Mouse (Mus musculus) liver, embryonic 16.5 days (tissue): Measurements from ENCODE around the gene Ficd. TPM values are rescaled to one million over a fixed set of nuclear protein-coding genes. Genes with fewer than 3 reads are reported as not detected.

Experiments used
- ATAC-seq: fragments of 200-750 bp; cut with Nextera tagmentation; 2 replicates; pipeline ENCODE4 v1.8.0; 2017; ENCODE audit warnings: low read depth, mild to moderate bottlenecking, moderate number of reproducible peaks, moderate library complexity
- H3K27ac ChIP-seq: fragments of 300-500 bp; sonication (generic); 2 replicates; pipeline ENCODE4 v1.5.1; 2014; ENCODE audit warnings: mild to moderate bottlenecking, low read length
- H3K27me3 ChIP-seq: fragments of 300-500 bp; sonication (generic); 2 replicates; pipeline ENCODE4 v1.6.1; 2014; ENCODE audit warnings: low read depth, low read length, mixed read lengths; ENCODE audit not compliant: control insufficient read depth, insufficient read depth
- H3K36me3 ChIP-seq: fragments of 300-500 bp; sonication (generic); 2 replicates; pipeline ENCODE4 v1.6.1; 2014; ENCODE audit warnings: mild to moderate bottlenecking; ENCODE audit not compliant: control insufficient read depth, insufficient read depth
- H3K4me1 ChIP-seq: fragments of 300-500 bp; sonication (generic); 2 replicates; pipeline ENCODE4 v1.6.1; 2014; ENCODE audit warnings: low read depth, low read length, mixed read lengths; ENCODE audit not compliant: control insufficient read depth
- H3K4me2 ChIP-seq: fragments of 300-500 bp; sonication (generic); 2 replicates; pipeline ENCODE4 v1.6.1; 2014; ENCODE audit warnings: low read depth, low read length, mixed read lengths
- H3K4me3 ChIP-seq: fragments of 300-500 bp; sonication (generic); 2 replicates; pipeline ENCODE4 v1.5.1; 2014; ENCODE audit warnings: low read depth, mild to moderate bottlenecking, low read length
- H3K9ac ChIP-seq: fragments of 300-500 bp; sonication (generic); 2 replicates; pipeline ENCODE4 v1.6.1; 2014; ENCODE audit warnings: low read depth, low read length
- H3K9me3 ChIP-seq: fragments of 300-500 bp; sonication (generic); replicated peaks from 2 replicates; pipeline ENCODE4 v1.6.1; 2016; ENCODE audit warnings: low read length; ENCODE audit not compliant: control insufficient read depth
- WGBS: fragments of 180-500 bp; shearing (Covaris S2); extraction: QIAGEN DNeasy Blood & Tissue Kit; methylation state at CpG from one replicate; pipeline ENCODE4 v1.1.7; 2014; ENCODE audit not compliant: insufficient replicate concordance; 5-methylcytosine and 5-hydroxymethylcytosine counted together
- polyA plus RNA-seq: library from polyadenylated mRNA; unstranded; fragments of >200 nt; fragmentation: Nextera tagmentation; extraction: Ambion mirVana; gene quantifications from 2 replicates; pipeline ENCODE4 v1.2.1, GENCODE M21; 2015

The Ficd gene
- polyA plus RNA-seq, 1 experiment from 2014 or later: 2.6 TPM

- ATAC-seq: no peak
- Histone ChIP-seq H3K36me3 (peaks cover 14% of the 10 kb centered on the region), H3K27ac (peak overlapping the region; percentile 93), H3K4me3 (peak overlapping the region; percentile 80), H3K9ac (peak overlapping the region; percentile 77), H3K4me1 (peaks cover 15% of the 10 kb centered on the region), H3K4me2 (peak overlapping the region; percentile 93), H3K27me3 (no peaks in the 10 kb centered on the region), H3K9me3 (no peaks in the 10 kb centered on the region)
- 4% methylated on average over 10 of the region's 10 CpGs for WGBS
These were observed 505 bp downstream of the Ficd start for GRCm38 (mm10) chr5:113736113-113736502.

GRCm38 (mm10) chr5:113736522-113737164 is 1.0 kb downstream of the Ficd start:
- peak overlapping the region; percentile 77 for H3K9ac ChIP-seq
- no peaks in the 10 kb centered on the region for H3K9me3 ChIP-seq
- peak overlapping the region; percentile 80 for H3K4me3 ChIP-seq
- peaks cover 15% of the 10 kb centered on the region for H3K4me1 ChIP-seq
- H3K36me3 ChIP-seq: peaks cover 18% of the 10 kb centered on the region
- peak overlapping the region; percentile 93 for H3K27ac ChIP-seq
- H3K27me3 ChIP-seq: no peaks in the 10 kb centered on the region
- H3K4me2 ChIP-seq: peak overlapping the region; percentile 93
- WGBS: 39% methylated on average over 15 of the region's 15 CpGs
- ATAC-seq: no peak

- H3K4me2 ChIP-seq: no peak overlapping the region
- H3K36me3 ChIP-seq: peaks cover 22% of the 10 kb centered on the region
- no peak overlapping the region for H3K4me3 ChIP-seq
- H3K9me3 ChIP-seq: no peaks in the 10 kb centered on the region
- H3K27ac ChIP-seq: no peak overlapping the region
- no peak overlapping the region for H3K9ac ChIP-seq
- no peaks in the 10 kb centered on the region for H3K27me3 ChIP-seq
- 84% methylated on average over 11 of the region's 11 CpGs for WGBS
- ATAC-seq: no peak
- peaks cover 15% of the 10 kb centered on the region for H3K4me1 ChIP-seq
These were observed 2.1 kb downstream of the Ficd start for GRCm38 (mm10) chr5:113737607-113738237.

GRCm38 (mm10) chr5:113747629-113748028 is 12.0 kb downstream of the Ficd start:
- peaks cover 87% of the 10 kb centered on the region for H3K36me3 ChIP-seq
- 80% methylated on average over 5 of the region's 5 CpGs for WGBS
- no peaks in the 10 kb centered on the region for H3K27me3 ChIP-seq
- no peak overlapping the region for H3K4me2 ChIP-seq
- H3K4me1 ChIP-seq: no peaks in the 10 kb centered on the region
- ATAC-seq: no peak
- H3K9me3 ChIP-seq: no peaks in the 10 kb centered on the region
- H3K4me3 ChIP-seq: no peak overlapping the region
- no peak overlapping the region for H3K9ac ChIP-seq
- no peak overlapping the region for H3K27ac ChIP-seq

- Histone ChIP-seq H3K36me3 (peaks cover 87% of the 10 kb centered on the region), H3K9me3 (no peaks in the 10 kb centered on the region), H3K9ac (no peak overlapping the region), H3K27me3 (no peaks in the 10 kb centered on the region), H3K4me1 (no peaks in the 10 kb centered on the region), H3K4me3 (no peak overlapping the region), H3K27ac (no peak overlapping the region), H3K4me2 (no peak overlapping the region)
- no peak for ATAC-seq
- 87% methylated on average over 13 of the region's 13 CpGs for WGBS
These were observed 13.1 kb downstream of the Ficd start for GRCm38 (mm10) chr5:113748556-113749331.

DNA sequence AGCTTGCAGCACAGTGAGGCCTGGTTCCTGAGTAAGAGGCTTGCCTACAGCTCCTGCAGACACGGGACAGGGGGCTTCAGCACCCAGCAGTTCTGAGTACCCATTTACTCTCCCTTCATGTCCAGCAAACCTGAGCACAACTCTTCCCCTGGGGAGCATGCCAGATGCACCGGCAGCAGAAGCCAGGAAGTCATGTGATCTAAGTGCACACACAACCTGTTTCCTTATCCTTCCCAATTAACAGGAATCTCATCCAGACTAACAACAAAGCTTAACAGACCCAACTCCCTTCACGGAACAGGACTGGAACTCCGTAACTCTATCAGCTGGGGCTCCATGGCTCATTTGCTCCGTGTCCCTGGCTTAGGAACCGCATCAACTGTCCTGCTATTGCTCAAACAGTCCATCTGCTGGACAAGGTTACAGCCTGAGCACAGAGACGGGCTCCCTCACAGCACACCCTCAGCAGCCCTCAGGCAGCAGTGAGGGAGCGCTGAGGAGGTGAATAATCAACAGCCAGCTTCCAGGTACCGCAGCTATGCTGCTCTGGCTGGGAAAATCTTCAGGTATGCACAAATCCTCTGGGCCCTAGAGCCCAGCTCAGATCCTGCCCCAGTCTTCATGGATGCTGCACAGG is 16.0 kb downstream of the Ficd start:
- 78% methylated on average over 9 of the region's 9 CpGs for WGBS
- no peak for ATAC-seq
- no peaks in the 10 kb centered on the region for H3K4me1 ChIP-seq
- H3K9ac ChIP-seq: no peak overlapping the region
- H3K36me3 ChIP-seq: peaks cover 80% of the 10 kb centered on the region
- no peak overlapping the region for H3K4me3 ChIP-seq
- no peaks in the 10 kb centered on the region for H3K27me3 ChIP-seq
- no peak overlapping the region for H3K4me2 ChIP-seq
- H3K9me3 ChIP-seq: no peaks in the 10 kb centered on the region
- H3K27ac ChIP-seq: no peak overlapping the region

DNA sequence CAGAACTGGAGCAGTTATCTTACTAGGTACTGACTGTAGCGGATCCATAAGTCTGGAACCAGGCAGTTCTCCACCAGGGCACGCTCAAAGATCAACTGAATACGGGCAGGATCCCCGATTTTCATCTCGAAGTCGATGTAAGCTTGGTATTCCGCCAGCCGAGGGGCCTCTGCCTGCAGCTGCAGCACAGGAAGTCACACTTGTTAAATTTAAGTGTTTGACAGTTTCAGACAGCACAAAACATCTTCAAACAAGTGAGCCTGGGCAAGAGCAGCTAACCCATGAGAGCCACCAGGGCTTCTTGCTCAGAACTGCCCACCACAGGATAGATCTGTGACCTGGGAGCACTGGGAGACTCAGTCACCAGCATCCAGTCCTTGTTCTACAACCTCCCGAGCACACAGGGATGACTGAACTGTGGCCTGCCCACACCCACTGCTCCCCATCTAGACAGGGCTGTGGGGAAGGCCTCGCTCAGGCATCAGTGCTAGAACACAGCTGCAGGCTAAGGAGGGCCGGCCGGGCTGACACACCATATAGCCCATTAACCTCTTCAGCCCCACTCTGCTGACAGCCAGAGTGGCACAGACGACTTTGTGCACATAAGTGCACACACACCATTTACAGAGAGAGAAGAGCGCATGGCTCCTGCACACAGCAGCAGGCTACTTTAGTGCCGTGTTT is 19.9 kb downstream of the Ficd start:
- Histone ChIP-seq H3K27ac (no peak overlapping the region), H3K9ac (no peak overlapping the region), H3K36me3 (peaks cover 84% of the 10 kb centered on the region), H3K27me3 (no peaks in the 10 kb centered on the region), H3K4me2 (no peak overlapping the region), H3K4me3 (no peak overlapping the region), H3K9me3 (no peaks in the 10 kb centered on the region), H3K4me1 (no peaks in the 10 kb centered on the region)
- ATAC-seq: no peak
- 81% methylated on average over 15 of the region's 15 CpGs for WGBS

DNA sequence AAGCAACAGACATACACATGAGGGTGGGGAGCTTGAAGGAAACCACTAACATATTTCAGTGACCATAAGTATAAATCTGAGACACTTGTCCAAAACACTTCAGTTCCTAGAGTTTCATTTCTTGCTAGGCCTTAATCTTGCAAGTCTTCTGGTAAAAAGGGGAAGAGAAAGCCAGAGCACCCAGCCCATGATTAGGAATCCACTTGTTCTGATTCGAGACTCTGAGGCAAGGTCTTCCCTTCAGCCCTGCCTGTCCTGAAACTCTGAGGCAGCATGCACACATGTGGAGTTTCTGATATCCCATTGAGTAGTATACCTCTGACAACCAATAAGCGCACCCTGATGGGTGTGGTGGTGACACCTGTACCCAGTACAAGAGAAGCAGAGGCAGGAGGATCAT is 26.0 kb downstream of the Ficd start:
- Histone ChIP-seq H3K4me2 (no peak overlapping the region), H3K27ac (no peak overlapping the region), H3K9ac (no peak overlapping the region), H3K4me3 (no peak overlapping the region), H3K4me1 (no peaks in the 10 kb centered on the region), H3K36me3 (peaks cover 52% of the 10 kb centered on the region), H3K9me3 (no peaks in the 10 kb centered on the region), H3K27me3 (no peaks in the 10 kb centered on the region)
- WGBS: 59% methylated on average over 2 of the region's 2 CpGs
- ATAC-seq: no peak
